Mouse (Mus musculus): ENCODE measurements around the gene Stx18. TPM values are rescaled to one million over a fixed set of nuclear protein-coding genes. Genes with fewer than 3 reads are reported as not detected.

Gene Stx18
- polyA plus RNA-seq, 1 experiment from 2014 or later: 48.1 TPM

DNA sequence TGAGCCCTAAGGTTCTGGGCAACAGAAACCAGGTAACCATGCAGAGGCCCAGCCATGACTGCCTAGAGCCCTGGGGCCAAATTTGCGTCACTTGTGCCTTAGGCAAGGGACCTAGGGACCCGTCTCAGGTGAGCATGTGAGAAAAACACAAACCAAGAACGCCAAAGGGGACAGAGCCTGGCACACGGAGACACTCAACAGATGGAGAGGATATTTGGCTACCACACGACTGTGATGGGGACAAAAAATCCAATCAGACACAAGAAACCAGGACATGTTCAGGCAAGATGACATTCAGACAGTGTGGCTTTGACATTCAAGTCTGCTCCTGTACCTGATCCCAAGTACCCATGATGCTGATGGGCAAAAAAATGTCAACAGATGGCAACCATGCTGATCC lies 115.1 kb downstream of the Stx18 start:
- TF ChIP-seq CTCF (IDR thresholded peaks at IDR 0.05): no peak
- ATAC-seq (no peak), DNase-seq (ENCODE audit: low read depth, low spot score) (no peak)
- ChIA-PET CTCF (no interaction called here), POLR2A (no interaction called here)
- in situ Hi-C loops (cut with MboI; ENCODE audit: low pct_unique_long_range_greater_than_20kb): no loop called here
- peaks cover 14% of the 10 kb centered on the region for H3K27me3 ChIP-seq

DNA sequence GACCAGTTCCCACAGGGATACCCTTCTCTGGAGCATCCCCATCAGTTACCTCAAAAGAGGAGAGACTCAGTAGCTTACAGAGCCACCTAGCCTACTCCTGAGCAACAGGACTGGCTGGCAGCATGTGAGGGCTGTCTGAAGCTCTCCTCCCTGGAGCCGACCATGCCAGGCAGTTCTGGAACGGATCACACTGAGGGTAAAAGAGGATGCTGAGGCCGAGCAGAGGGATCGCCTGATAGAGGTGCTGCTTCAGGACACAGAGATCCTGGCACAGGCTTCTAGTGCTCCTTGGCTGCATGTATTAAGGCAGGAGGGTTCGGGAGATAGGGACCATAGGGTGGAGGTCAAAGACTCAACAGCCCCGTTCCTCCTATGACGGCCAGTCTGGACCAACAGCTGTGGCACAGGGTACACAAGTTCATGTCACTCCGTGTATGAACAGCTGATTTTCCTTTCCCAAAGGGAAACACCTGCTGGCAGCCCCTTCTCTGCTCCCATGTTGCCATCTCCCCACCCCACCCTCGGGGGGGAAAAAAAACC lies 119.0 kb downstream of the Stx18 start:
- in situ Hi-C loops (cut with MboI; ENCODE audit: low pct_unique_long_range_greater_than_20kb): no loop called here
- DNase-seq (ENCODE audit: low read depth, low spot score) (no peak), ATAC-seq (no peak)
- ChIA-PET POLR2A (no interaction called here), CTCF (no interaction called here)
- H3K27me3 ChIP-seq: peaks cover 42% of the 10 kb centered on the region
- no peak for TF ChIP-seq CTCF (IDR thresholded peaks at IDR 0.05)

DNA sequence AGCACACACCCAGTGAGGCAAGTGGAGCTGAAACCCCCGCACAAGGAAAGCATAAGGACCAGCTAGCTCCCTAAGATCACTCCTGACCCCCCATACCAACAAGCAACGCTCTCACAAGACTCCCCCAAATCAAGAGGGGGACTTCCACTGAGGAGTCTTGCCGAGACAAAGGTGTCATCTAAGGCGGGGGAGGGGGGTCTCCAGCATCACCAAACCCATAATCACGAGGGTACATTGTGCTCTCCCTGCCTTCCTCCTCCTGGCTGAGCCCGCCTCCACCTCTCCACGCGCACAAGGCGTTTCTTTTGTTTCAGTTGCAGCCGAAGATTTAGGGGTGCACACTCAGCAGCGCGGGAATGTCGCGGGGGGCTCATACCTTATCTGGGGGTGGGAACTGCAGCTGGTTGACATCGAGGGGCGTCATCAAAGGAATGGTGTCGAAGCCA lies 120.0 kb downstream of the Stx18 start:
- peaks cover 45% of the 10 kb centered on the region for H3K27me3 ChIP-seq
- POLR2A ChIA-PET: no interaction called here
- ATAC-seq: no peak
- no peak for DNase-seq (ENCODE audit: low read depth, low spot score)
- in situ Hi-C loops (cut with MboI; ENCODE audit: low pct_unique_long_range_greater_than_20kb): no loop called here
- TF ChIP-seq CTCF (IDR thresholded peaks at IDR 0.05): no peak
- CTCF ChIA-PET: no interaction called here

DNA sequence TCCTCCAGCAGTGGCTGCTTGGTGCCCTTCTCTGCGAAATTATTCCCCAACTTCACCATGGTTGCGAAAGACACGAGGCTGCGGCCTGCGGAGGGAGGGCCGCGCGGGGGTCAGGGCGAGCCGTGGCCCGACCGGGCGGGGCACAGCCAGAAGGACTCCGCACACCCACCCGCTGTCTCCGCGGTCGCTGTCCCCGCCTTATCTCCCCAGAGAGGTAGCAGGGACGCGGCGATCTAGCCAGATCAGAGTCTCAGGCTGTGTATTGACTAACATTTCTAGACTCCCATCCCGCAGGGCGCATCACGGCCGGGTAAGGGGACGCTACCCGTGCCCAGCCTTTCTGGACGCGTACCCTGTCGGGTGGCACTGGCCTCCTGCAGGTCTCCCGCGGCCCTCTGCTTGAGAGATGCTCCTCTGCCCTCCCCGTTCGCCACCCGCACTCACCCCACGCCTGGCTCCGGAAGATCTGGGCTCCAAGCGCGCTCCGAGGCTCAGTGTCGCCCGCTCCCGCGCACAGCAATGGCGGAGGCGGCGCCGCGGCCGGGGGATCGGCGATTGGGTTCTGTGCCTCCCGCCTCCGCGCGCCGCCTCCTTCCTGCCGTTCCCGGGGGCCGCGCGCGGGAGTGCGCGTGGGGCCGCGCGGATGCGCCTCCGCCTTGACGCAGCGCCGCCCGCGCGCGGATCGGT lies 120.5 kb downstream of the Stx18 start:
- no peak for TF ChIP-seq CTCF (IDR thresholded peaks at IDR 0.05)
- in situ Hi-C loops (cut with MboI; ENCODE audit: low pct_unique_long_range_greater_than_20kb): no loop called here
- CTCF ChIA-PET: no interaction called here
- POLR2A ChIA-PET: no interaction called here
- peak; percentile 32 for ATAC-seq
- H3K27me3 ChIP-seq: peaks cover 46% of the 10 kb centered on the region
- no peak for DNase-seq (ENCODE audit: low read depth, low spot score)

DNA sequence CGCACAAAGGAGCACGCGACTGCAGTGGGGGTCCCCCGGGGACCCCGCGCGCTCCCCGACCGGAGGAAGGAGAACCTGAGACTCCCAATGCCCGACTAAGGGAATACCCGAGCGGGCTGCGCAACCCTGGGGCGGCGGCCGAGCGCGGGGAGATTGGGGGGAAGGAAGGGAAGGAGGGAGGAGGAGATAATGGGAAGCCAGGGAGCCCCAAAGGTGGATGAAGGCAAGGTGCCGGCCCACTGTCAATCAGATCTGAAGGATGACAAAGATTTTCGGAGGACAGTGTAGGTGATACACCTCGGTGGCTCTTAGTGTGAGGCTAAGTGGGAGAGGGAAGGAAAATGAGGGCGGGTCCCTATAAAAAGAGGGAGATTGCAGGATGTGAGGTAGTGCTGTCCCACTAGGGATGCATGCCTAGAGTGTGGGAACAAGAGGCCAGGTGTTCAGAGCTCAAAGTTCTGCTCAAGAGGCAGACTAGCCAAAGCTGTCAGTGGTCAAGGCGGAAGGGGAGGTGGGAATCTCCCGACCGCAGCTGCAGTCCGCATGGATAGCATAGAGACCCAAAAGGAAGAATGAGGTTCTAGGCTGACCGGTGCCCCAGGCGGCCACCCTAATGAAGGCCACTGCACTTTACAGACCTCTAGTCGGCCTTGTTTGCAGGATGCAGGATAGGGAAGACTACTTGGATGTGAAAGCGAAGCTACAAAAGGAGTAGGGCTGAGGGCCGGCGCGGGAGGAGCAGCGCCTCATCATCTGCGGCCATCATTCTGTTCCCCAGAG lies 121.3 kb downstream of the Stx18 start, which contains the start of gene Nsg1:
Nsg1 (minus strand) TSS at position 274 of the 780 bp plus-strand sequence.
- TF ChIP-seq CTCF (IDR thresholded peaks at IDR 0.05): no peak

DNA sequence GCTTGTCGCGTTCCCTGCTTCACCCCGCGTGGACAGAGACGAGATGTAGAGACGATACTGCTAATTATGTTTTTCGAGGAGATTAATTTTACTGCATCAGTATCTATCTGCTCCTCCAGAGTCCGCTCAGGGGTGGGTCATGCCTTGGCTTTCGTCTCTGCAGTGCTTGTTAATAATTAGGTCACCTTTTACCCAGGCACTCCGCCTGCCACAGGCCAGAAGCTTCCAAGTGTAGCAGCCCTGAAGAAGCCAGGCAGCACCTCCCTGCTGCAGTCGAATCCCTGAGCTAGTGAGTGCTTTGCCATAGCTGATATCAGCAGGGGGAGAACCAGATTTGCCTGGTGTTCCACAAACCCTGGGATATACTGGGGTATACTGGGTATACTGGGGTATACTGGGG lies 130.0 kb downstream of the Stx18 start:
- POLR2A ChIA-PET: no interaction called here
- peaks cover 17% of the 10 kb centered on the region for H3K27me3 ChIP-seq
- no peak for TF ChIP-seq CTCF (IDR thresholded peaks at IDR 0.05)
- CTCF ChIA-PET: no interaction called here
- DNase-seq (ENCODE audit: low read depth, low spot score) (no peak), ATAC-seq (no peak)
- in situ Hi-C loops (cut with MboI; ENCODE audit: low pct_unique_long_range_greater_than_20kb): no loop called here

More for the DNA sequence above, 121.3 kb downstream of the Stx18 start, which contains the start of gene Nsg1:
- DNase-seq (ENCODE audit: low read depth, low spot score) (no peak), ATAC-seq (no peak)
- CTCF ChIA-PET: no interaction called here
- peaks cover 46% of the 10 kb centered on the region for H3K27me3 ChIP-seq
- POLR2A ChIA-PET: no interaction called here
- in situ Hi-C loops (cut with MboI; ENCODE audit: low pct_unique_long_range_greater_than_20kb): no loop called here

DNA sequence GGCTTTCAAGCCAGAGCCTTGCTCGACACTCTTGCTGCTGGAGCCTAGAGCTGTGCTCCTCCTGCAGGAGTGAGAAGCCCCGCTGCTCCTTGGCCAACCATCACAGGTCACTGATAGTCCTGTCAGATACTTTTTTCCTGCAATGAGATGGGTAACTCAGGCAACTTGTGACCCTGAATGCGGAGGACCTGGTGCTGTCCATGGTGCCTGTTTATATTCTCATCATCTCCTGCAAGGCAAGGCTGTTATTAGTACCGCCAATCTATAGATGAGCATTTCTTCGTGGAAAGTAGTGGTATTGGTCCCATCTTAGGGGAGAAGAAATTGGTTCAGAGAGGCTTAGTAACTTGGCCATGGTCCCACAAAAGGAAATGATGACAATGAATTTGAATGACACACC lies 135.2 kb downstream of the Stx18 start:
- in situ Hi-C loops (cut with MboI; ENCODE audit: low pct_unique_long_range_greater_than_20kb): no loop called here
- DNase-seq (ENCODE audit: low read depth, low spot score): no peak
- peaks cover 42% of the 10 kb centered on the region for H3K27me3 ChIP-seq
- ChIA-PET POLR2A (no interaction called here), CTCF (no interaction called here)
- no peak for ATAC-seq
- TF ChIP-seq CTCF (IDR thresholded peaks at IDR 0.05): no peak

DNA sequence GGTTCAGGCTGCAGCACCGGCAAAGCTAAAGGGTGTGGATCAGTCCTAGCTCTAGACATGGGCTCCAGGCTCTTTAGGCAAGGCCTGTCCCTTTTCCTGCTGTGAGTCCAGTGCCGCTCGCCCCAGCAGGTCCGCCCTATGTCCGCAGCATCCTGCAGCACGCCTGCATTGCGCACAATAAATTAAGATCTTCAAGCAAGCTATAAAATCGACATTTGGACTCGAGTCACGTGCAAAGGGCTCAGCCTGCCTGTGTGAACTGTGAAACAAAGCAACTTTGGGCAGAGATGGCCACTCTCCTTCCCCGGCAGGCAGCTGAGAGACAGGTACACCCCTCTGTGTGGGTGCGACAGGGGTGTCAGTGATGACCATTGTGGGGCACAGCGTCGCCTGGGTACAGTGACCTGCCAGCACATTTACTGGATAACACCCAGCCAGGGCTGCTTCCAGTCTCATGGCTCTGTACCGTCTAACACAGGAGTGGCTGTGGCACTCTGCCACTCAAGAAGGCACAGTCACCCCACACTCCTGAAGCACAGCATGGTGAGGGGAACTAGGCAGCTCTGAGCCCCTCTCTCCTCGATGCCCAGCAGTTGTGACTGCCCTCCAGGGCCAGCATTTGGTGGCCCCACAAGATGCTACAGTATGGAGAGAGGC lies 135.8 kb downstream of the Stx18 start:
- DNase-seq (ENCODE audit: low read depth, low spot score) (no peak), ATAC-seq (no peak)
- ChIA-PET CTCF (no interaction called here), POLR2A (no interaction called here)
- no peak for TF ChIP-seq CTCF (IDR thresholded peaks at IDR 0.05)
- in situ Hi-C loops (cut with MboI; ENCODE audit: low pct_unique_long_range_greater_than_20kb): no loop called here
- peaks cover 46% of the 10 kb centered on the region for H3K27me3 ChIP-seq

DNA sequence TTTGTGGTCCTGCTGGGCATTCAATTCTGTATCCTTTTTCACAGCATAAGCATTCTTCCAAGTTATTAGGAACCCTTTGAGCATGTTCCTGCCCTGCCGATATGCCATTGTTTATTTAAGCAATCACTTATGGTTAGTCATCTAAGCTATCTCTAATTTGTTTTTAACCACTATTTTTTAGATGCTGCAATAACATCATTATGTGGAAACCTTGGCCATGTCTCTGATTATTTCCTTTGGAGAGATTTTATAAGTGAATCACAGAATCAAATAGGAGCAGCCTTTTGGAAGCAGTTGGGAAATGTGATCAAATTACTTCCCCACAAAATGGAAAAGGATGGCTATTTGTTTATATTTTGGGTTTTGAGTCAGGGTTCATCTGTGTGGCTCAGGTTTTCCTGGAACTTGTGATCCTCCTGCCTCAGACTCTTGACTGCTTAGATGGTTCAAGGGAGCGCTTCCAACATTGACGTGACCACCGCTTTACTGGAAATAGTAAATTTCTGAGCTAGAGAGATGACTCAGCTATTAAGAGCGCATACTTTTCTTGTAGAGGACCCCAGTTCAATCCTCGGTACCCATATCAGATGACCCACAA lies 146.2 kb downstream of the Stx18 start:
- no peak for TF ChIP-seq CTCF (IDR thresholded peaks at IDR 0.05)
- in situ Hi-C loops (cut with MboI; ENCODE audit: low pct_unique_long_range_greater_than_20kb): loop anchor here (5.0 to 25.0 kb wide), 2 partner anchors 82 to 272 kb away; no protein-coding TSS in a partner anchor
- DNase-seq (ENCODE audit: low read depth, low spot score) (no peak), ATAC-seq (no peak)
- ChIA-PET POLR2A (no interaction called here), CTCF (interaction anchor here (1.0 to 1.4 kb wide), 3 partner anchors 12 to 402 kb away, joined by 3 read pairs; no protein-coding TSS in a partner anchor)
- H3K27me3 ChIP-seq: peaks cover 18% of the 10 kb centered on the region

DNA sequence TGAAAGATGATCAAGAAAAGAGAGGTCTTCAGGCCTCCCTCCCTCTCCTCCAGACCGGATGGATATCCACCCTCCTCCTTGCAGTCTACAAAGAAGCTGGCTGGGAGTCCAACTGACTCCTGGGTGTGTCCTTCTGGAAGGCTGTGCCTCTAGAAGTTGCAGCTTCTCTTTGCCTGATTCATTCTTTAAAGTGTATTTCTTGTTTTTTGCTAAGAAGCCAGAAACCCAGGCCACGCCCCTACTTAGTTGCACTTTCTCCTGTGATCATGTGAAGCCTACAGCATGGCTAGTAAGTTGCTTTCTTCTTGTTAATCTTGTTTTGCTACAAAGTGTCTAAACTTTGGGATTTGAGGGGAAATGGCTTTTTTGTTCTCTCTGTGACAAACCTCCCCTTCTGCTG lies 148.5 kb downstream of the Stx18 start:
- DNase-seq (ENCODE audit: low read depth, low spot score) (no peak), ATAC-seq (no peak)
- no peak for TF ChIP-seq CTCF (IDR thresholded peaks at IDR 0.05)
- POLR2A ChIA-PET: no interaction called here
- peaks cover 7% of the 10 kb centered on the region for H3K27me3 ChIP-seq
- in situ Hi-C loops (cut with MboI; ENCODE audit: low pct_unique_long_range_greater_than_20kb): loop anchor here (5.0 to 25.0 kb wide), 2 partner anchors 85 to 275 kb away; no protein-coding TSS in a partner anchor
- CTCF ChIA-PET: interaction anchor here (0.6 to 1.7 kb wide), 4 partner anchors 9 to 21 kb away, joined by 3 to 5 read pairs (median 4); no protein-coding TSS in a partner anchor

Other genes with a start within 250 kb of the Stx18 start
- gene Msx1, start 214.2 kb upstream of the Stx18 start, polyA plus RNA-seq (2021): 13.2 TPM
- 12.7 TPM for gene Nsg1, start 121.2 kb downstream of the Stx18 start, polyA plus RNA-seq (2021)
- 11.9 TPM for gene Zbtb49, start 181.7 kb downstream of the Stx18 start, polyA plus RNA-seq (2021)
- 36.6 TPM for gene Lyar, start 181.7 kb downstream of the Stx18 start, polyA plus RNA-seq (2021)
- 63.1 TPM for gene Tmem128, start 221.4 kb downstream of the Stx18 start, polyA plus RNA-seq (2021)
- gene Otop1, start 237.2 kb downstream of the Stx18 start, polyA plus RNA-seq (2021): not detected

Measured in Patski (cell line).